Mouse (Mus musculus) CH12F3 (cell line): Measurements from ENCODE around the gene Pak1ip1.
"Not testable (repeated sequence)": the region's sequence is repeated elsewhere in the genome, so short reads cannot be mapped to it uniquely, and the experiment has no call there.

ENCODE experiments used
- in situ Hi-C: fragments of 300-500 bp; cut with MboI; formaldehyde crosslinking; loops from 2 replicates; pipeline ENCODE4 v1.14.3; 2020; ENCODE audit warnings: low sequenced_read_pairs

The Pak1ip1 gene

GRCm38 (mm10) chr13:41000926-41001639, at the start of gene Pak1ip1:
Gene Pak1ip1 (plus strand): TSS chr13:41001023.
- in situ Hi-C loops: no loop called here

DNA sequence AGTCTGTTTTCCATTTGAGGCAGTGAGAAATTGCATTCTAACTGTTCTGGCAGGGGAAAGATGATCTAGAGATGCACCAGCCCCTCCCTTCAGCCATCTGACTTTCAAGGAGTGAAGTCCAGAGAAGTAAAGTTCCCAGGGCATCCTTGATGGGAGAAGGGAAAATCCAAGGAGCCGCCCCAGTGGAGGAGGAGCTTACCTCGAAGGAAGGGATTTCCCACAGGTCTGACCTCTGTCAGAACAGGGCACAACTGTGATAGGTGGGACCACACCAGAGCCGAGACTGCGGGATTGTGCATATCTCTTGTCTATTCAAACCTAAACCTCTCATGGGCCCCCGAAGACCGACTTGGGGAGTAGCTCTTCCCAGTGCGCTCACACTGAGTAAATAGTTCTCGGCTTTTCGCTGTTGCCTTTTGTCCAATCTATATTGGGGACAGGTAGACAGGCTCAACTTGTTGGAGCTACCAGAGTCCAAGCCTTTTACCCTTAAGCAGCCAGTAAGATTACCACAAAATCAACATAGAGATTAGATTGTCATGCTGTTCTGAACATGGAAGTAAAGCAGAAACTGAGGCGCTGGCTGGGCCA, 49.3 kb upstream of the Pak1ip1 start:
- in situ Hi-C loops: no loop called here

GRCm38 (mm10) chr13:40953231-40953630, 47.6 kb upstream of the Pak1ip1 start:
- in situ Hi-C loops: no loop called here

GRCm38 (mm10) chr13:40955773-40956172, 45.0 kb upstream of the Pak1ip1 start:
- in situ Hi-C loops: no loop called here

GRCm38 (mm10) chr13:40967609-40968008, 33.2 kb upstream of the Pak1ip1 start:
- in situ Hi-C loops: no loop called here

- in situ Hi-C loops: no loop called here
Observed at GRCm38 (mm10) chr13:40968564-40968963, 32.3 kb upstream of the Pak1ip1 start.

DNA sequence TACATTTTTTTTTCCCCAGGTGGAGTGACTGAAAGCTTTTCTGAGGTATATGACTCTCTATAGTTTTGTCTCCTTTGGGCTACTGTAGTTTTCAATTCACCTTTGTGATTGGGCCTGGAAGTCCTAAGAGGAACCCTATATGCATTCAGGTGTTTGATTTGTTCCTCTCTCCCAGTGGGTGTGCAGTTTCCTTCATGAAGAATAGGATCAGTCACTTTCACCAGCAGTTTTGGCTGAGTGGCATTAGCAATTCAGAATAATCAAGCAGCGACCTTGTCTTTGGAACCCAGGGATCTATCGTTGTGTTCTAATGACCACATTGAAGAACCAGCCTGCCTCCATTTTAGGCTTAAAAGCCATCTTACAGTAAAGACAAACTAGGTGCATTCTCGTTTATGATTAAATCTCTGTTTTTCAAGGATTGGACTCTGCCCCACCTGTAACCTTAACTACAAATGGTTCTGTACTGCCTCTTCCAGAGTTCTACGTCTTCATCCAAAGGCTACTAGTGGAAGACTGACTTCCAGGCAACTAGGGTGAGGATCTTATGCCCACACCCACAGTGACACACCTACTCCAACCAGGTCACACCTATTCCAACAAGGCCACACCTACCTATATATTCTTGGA, 30.9 kb upstream of the Pak1ip1 start:
- in situ Hi-C loops: no loop called here

GRCm38 (mm10) chr13:40971261-40971660, 29.6 kb upstream of the Pak1ip1 start:
- in situ Hi-C loops: no loop called here

GRCm38 (mm10) chr13:40971831-40972230, 29.0 kb upstream of the Pak1ip1 start:
- in situ Hi-C loops: no loop called here

- in situ Hi-C loops: no loop called here
Observed at GRCm38 (mm10) chr13:40972976-40973375, 27.8 kb upstream of the Pak1ip1 start.

GRCm38 (mm10) chr13:40977609-40978008, 23.2 kb upstream of the Pak1ip1 start:
- in situ Hi-C loops: no loop called here

GRCm38 (mm10) chr13:40978652-40979051, 22.2 kb upstream of the Pak1ip1 start:
- in situ Hi-C loops: no loop called here

GRCm38 (mm10) chr13:40979321-40979720, 21.5 kb upstream of the Pak1ip1 start:
- in situ Hi-C loops: no loop called here

DNA sequence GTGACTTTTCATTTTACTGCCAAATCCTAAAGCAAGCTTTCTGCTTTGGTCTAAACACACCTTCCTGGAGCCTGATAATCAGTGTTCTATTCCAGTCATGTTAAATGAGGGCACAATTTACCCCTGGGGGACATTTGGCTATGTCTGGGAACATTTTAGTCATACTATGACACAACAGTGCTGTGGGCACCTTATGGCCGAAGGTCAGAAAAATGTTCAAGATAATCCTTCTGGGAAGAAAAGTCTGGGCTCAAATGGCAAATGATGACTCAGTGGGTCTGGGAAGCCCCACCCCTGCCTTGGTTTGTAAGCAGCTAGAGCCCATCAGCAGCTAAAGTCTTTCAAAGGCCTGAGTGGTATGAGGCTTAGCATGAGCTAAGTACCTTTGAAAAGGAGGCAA, 18.1 kb upstream of the Pak1ip1 start:
- in situ Hi-C loops: no loop called here

DNA sequence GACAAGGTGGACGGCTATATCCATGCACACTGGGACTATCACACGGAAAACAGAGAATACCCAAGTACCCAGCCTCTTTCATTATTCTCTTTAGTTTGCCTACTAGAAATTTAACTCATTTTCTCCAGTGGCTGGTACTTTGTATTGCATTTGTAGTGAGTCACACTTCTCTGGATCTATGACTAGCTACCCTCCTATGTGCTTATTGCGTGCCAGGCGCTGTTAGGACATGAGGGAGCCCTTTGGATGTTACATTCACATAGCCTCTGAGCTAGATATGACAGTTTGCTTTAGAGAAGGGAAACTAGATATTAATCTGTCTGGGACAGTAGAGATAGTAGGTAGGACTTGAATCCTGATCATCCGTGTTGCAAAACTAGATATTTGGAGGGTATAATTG, 14.7 kb upstream of the Pak1ip1 start:
- in situ Hi-C loops: no loop called here

DNA sequence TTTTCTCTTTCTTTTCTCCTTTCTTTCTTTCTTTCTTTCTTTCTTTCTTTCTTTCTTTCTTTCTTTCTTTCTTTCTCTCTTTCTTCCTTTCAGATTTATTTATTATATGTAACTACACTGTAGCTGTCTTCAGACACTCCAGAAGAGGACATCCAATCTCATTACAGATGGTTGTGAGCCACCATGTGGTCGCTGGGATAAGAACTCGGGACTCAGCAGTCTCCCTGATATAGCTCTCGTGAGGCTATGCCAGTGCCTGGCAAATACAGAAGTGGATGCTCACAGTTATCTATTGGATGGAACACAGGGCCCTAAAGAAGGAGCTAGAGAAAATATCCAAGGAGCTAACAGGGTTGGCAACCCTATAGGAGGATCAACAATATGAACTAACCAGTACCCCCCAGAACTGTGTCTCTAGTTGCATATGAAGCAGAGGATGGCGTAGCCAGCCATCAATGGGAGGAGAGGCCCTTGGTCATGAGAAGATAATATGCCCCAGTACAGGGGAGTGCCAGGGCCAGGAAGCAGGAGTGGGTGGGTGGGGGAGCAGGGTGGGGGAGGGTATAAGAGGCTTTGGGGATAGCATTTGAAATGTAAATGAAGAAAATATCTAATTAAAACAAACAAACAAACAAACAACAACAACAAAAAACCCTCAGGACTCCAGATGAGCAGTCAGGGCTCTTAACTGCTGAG, 13.1 kb upstream of the Pak1ip1 start:
- in situ Hi-C loops: not testable (repeated sequence)

DNA sequence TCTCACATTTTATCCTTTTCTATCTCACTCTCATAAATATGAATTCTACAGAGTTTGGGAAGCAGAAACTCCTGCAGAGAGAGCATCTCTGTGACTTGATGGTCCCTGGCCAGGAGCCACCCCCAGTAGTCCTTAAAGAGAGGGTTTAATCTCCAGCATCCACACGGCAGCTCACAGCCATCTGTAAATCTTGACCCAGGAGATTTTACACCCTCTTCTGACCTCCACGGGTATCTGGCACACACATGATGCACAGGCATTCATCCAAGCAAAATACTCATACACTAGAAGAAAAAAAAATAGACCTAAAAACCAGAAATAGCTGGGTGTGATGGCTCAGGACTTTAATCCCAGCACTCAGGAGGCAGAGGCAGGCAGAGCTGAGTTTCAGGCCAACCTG, 12.4 kb upstream of the Pak1ip1 start:
- in situ Hi-C loops: no loop called here

DNA sequence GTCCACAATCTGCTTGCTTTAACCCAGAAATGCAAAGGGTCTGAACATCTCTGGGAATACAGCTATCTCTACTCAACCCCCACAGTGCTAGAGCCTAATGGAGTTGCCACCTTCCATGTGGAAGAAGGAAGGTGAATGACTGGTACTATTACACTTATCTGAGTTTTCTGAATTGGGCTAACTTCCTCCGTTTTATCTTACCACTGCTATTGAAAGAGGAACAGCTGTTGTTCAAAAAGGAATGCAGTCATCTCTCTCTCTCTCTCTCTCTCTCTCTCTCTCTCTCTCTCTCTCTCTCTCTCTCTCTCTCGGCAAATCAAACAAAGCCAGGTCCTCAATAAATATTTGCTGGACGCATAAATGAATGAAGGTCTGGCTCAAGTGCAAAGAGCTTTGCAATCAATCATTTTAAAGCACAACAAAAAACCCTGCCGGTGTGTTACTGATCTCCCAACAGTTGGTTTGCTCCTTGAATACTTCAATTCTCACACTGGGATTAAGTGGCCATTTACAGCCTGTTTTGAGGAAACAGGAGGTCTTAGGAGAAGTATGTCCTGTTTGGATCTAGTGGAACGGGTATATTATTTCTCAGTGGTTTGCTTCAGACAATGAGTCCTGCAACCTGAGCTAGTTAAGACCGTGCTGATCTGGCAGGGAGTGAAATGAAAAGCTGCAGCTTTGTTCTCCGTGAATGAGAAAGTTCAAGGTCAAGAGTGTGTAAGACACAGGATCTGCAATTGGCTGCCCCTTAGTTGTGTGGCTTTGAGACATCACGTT, 6.1 kb upstream of the Pak1ip1 start:
- in situ Hi-C loops: no loop called here

DNA sequence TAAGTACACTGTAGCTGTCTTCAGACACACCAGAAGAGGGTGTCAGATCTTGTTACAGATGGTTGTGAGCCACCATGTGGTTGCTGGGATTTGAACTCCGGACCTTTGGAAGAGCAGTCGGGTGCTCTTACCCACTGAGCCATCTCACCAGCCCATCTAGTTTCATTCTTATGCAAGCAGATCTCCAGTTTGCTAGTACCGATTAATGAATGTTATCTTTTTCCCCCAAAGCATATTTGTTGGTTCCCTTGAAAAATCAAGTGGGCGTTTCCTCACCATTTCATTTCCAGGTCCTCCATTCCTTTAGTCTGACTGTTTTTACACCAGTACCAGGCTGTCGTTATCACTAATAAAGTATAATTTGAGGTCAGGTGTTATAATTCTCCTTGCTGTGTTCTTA, 2.3 kb upstream of the Pak1ip1 start:
- in situ Hi-C loops: not testable (repeated sequence)

DNA sequence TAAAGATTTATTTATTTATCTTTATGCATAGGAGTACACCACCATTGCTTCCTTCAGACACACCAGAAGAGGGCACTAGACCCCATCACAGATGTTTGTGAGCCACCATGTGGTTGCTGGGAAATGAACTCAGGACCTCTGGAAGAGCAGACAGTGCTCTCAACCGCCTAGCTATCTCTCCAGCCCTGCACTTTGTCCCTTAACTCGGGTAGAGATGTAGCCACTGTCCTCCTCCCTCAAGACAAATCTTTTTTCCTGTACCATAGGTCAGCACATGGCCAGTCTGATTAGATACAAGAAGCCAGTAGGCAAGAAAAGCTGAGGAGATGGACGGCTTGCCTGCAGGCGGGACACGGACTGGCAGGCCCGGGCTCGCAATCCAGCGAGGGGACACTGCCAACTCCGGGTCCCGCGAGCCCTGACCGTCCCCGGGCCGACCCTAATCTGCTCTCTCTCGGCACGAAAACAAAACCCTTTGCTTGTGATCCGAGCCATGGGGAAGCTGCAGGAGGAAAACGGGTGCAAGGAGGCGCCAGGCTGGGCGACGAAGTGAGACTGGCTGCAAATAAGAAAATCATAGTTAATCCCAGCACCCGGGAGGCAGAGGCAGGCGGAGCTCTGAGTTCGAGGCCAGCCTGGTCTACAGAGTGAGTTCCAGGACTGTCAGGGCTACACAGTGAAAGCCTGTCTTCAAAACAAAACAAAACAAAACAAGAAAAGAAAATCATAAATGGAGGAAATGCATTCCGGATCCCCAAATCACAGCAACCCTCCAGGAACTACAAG, 490 bp upstream of the Pak1ip1 start:
- in situ Hi-C loops: no loop called here
